Mouse (Mus musculus): ENCODE data around the gene Creb5.

Gene Creb5

GRCm38 (mm10) chr6:53491331-53491730 lies 204.3 kb downstream of the Creb5 start:
- DNase-seq (ENCODE audit: low spot score in 2 of 2) = no peak

- DNase-seq (ENCODE audit: low spot score in 2 of 2) = no peak
These were observed 206.8 kb downstream of the Creb5 start for GRCm38 (mm10) chr6:53493864-53494263.

GRCm38 (mm10) chr6:53495667-53496066 lies 208.6 kb downstream of the Creb5 start:
- no peak for DNase-seq (ENCODE audit: low spot score in 2 of 2)

- no peak for DNase-seq (ENCODE audit: low spot score in 2 of 2)
These were observed 209.3 kb downstream of the Creb5 start for GRCm38 (mm10) chr6:53496325-53496753.

GRCm38 (mm10) chr6:53497904-53498536 lies 210.9 kb downstream of the Creb5 start:
- no peak for DNase-seq (ENCODE audit: low spot score in 2 of 2)

GRCm38 (mm10) chr6:53499621-53500295 lies 212.7 kb downstream of the Creb5 start:
- DNase-seq (ENCODE audit: low spot score in 2 of 2) = no peak

GRCm38 (mm10) chr6:53501236-53501635 lies 214.2 kb downstream of the Creb5 start:
- DNase-seq (ENCODE audit: low spot score in 2 of 2) = no peak

GRCm38 (mm10) chr6:53506947-53507564 lies 220.0 kb downstream of the Creb5 start:
- DNase-seq (ENCODE audit: low spot score in 2 of 2) = no peak

- DNase-seq (ENCODE audit: low spot score in 2 of 2) = no peak
These were observed 221.9 kb downstream of the Creb5 start for GRCm38 (mm10) chr6:53508847-53509494.

GRCm38 (mm10) chr6:53510005-53510404 lies 222.9 kb downstream of the Creb5 start:
- DNase-seq (ENCODE audit: low spot score in 2 of 2) = no peak

- no peak for DNase-seq (ENCODE audit: low spot score in 2 of 2)
These were observed 225.2 kb downstream of the Creb5 start for GRCm38 (mm10) chr6:53512226-53512625.

GRCm38 (mm10) chr6:53513380-53513779 lies 226.3 kb downstream of the Creb5 start:
- no peak for DNase-seq (ENCODE audit: low spot score in 2 of 2)

GRCm38 (mm10) chr6:53514862-53515261 lies 227.8 kb downstream of the Creb5 start:
- no peak for DNase-seq (ENCODE audit: low spot score in 2 of 2)

GRCm38 (mm10) chr6:53515611-53516010 lies 228.5 kb downstream of the Creb5 start:
- DNase-seq (ENCODE audit: low spot score in 2 of 2) = no peak

GRCm38 (mm10) chr6:53517371-53517945 lies 230.4 kb downstream of the Creb5 start:
- DNase-seq (ENCODE audit: low spot score in 2 of 2) = no peak

GRCm38 (mm10) chr6:53523743-53524497 lies 236.8 kb downstream of the Creb5 start:
- DNase-seq (ENCODE audit: low spot score in 2 of 2) = no peak

- no peak for DNase-seq (ENCODE audit: low spot score in 2 of 2)
These were observed 239.4 kb downstream of the Creb5 start for GRCm38 (mm10) chr6:53526460-53526859.

GRCm38 (mm10) chr6:53530742-53531141 lies 243.7 kb downstream of the Creb5 start:
- DNase-seq (ENCODE audit: low spot score in 2 of 2) = no peak

GRCm38 (mm10) chr6:53531461-53531860 lies 244.4 kb downstream of the Creb5 start:
- no peak for DNase-seq (ENCODE audit: low spot score in 2 of 2)

GRCm38 (mm10) chr6:53537530-53537929 lies 250.5 kb downstream of the Creb5 start:
- DNase-seq (ENCODE audit: low spot score in 2 of 2) = no peak

- DNase-seq (ENCODE audit: low spot score in 2 of 2) = no peak
These were observed 254.7 kb downstream of the Creb5 start for GRCm38 (mm10) chr6:53541798-53542197.

Data from thymus, postnatal 10 days (tissue).